Mouse (Mus musculus) WW6 (cell line): ENCODE results near the gene Naa16.
A peak's percentile ranks its signal among the peaks of the same experiment; 100 is the strongest.

Source experiments
- DNase-seq: peaks from one replicate; pipeline ENCODE4 v3.0.0-alpha.2; 2013; ENCODE audit warnings: low read depth, low spot score

The Naa16 gene

DNA sequence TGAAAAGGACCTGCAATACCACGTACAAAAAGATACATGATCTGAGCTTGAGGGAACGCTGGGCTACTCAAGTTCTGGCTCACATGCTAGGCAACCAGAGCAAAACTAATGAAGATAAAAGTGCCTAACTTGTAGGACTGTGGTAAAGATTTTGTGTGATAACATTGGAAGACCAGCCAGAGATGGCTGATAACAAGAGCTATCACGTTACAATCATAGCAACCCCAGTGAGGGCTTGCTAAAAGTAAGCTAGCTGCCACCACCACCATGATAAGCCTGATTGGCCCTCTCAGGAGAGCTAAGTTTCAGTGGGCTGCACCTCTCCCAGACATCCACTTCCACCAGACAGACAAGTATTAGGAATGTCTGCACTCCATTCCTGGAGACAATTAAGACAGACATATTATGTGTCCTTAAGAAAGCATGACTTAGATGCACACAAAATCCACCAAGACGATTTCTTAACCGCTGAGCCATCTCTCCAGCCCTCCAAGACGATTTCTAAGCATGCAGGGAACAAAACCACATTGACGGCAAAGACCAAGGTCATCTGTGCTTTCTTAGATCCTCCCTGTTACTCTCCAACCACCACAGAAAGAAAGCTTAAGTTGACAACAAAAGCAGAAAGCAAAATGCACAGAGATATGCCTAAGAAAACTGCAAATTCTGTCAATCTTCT, 92.1 kb downstream of the Naa16 start:
- DNase-seq: no peak

DNA sequence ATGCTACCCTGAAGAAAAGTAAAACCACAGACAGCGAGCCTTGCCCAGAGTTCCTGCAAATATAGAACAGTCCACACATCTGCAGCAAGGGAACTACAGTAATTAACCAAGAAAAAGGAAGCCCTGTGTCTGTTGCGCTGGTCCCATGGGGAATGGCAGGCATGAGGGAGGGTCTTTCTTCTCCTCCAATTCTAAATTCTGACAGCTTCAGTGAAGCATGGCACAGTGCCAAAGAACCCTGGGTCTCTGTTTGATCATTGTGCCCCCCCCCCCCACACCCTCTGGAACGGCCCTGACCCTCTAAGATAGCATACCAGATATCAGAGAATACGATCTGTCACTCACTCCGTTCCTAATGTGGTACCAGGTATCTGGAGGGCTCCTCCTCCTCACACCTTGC, 93.7 kb downstream of the Naa16 start:
- no peak for DNase-seq

DNA sequence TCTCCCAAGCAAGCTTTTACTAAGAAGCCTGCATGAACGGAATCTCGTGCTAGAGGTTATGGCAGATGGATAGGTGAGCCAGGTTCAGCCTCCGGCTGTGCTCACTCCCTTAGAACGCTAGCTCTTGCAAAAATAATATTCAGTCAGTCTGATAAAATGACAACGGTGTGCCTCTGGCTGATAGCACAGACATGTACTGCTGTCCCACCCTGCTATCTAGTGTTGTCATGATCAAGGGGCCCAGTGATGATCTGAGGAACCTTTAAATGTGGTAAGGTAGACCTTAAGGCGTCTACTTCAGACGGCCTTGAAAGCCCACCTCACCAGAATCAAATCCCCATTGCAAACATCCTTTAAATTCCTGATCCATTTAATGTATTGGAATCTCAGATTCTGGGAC, 94.4 kb downstream of the Naa16 start:
- no peak for DNase-seq

DNA sequence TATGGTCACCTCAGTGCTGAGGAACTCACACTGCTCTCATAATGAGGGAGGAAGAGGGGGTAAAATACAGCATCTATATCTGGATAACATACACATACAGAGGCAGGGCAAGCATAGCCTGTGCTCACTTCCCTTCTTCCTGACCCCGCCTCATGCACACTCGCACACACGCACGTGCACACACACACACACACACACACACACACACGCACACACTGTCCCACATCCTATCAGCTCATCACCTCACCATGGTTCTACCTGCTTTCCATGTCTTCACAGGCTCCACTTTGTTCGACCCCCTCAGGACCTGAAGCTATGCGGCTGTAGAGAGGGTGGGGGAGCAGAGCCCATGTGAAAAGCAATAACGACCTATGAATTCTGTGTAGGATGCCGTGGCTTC, 95.0 kb downstream of the Naa16 start:
- no peak for DNase-seq

DNA sequence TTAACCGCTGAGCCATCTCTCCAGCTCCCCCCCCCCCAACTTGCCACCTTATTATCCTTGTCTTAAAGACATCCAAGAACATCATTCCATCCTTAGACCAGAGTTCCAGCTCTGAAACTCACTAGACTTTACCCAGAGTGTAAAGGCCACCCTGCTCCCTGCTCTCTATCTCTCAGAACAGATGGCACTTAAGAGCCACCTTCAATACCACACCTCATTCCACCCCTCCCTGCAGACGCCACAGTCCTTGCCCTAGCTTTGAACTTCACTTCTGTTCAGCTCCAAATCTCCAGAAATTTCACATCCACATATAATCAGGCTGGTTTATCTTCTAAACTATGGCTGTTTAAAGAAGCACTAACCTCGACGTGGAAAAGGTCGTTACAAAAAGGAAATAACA, 95.6 kb downstream of the Naa16 start:
- DNase-seq: no peak

DNA sequence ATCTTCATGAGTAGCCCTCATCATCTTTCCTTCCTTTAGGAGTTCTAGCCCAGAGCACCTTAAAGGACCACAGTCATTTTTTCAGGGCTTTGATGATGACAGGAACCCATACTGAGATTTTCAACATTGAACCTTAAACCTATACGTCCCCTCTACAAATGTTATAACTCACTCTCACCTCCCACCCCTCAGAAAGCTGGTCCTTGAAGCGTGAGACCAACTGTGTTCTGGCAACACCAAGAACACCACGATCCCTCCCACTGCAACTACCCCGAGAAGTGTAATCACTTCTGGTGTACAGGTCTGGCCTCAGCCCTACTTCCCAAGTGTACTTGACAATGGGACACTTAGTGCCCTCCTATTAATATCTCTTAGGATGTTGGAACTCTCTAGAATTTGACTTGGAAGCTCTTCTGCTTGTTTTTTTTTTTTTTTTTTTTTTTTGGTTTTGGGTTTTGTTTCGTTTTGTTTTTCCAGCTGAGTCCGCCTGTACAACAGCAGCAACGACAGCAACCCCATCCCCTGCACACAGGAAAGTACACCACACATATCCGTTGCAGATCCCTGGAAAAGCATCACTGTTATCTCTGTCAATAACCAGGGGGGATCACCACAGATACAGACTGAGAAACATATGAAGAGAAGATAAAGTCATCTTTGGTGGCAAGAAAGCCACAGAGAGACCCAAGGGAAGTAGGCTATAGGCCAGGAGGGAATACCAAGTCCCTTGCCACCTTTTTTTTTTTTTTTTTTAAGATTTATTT, 96.3 kb downstream of the Naa16 start:
- DNase-seq: no peak

DNA sequence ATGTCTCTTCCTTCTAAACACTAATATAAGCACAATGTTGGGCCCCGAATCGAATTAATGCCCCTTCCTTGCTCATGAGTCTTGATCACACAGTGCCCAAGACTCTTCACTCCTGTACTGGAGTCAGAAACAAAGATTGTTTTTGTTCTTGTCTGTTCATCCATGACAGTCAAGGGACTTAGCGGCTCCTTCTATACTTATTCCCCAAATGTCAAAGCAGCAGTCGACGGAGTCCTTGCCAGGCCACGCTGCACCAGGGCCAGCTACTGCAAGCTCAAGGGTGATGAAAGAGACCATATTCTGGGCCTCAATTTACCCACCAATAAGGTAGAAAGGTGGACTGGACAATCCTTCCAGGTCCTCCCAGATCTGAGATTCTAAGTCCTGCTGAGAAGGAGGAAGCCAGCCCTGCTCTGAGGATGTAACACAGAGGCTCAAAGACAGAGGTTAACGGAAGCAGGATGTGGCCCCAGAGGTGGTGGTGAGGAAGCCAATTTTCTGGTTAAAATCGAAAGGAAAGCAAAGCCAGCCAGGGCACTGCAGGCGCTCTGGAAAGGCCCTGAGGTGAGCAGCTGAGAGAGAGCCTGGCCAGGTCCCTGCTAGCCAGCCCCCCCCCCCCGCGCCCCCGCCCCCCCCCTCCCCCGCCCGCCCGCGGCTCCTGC, 97.3 kb downstream of the Naa16 start:
- DNase-seq: no peak

DNA sequence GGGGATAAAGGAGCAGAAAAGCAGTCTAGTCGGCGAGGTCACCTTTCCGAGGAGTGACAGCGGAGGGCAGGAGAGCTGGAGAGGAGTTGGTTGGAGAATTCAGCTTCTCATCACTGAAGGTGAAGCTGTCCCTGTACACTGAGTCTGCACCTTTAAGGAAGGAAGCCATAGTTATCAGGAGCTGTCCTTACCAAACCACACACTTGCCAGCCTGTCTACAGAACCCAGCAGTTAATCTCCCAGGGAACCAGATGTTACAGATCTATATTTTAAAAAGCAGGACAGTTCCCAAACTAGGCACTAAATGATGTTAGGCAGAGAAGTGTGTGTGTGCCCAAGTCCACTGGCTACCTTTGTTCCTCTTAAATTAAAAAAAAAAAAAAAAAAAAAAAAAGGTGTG, 98.9 kb downstream of the Naa16 start:
- no peak for DNase-seq

DNA sequence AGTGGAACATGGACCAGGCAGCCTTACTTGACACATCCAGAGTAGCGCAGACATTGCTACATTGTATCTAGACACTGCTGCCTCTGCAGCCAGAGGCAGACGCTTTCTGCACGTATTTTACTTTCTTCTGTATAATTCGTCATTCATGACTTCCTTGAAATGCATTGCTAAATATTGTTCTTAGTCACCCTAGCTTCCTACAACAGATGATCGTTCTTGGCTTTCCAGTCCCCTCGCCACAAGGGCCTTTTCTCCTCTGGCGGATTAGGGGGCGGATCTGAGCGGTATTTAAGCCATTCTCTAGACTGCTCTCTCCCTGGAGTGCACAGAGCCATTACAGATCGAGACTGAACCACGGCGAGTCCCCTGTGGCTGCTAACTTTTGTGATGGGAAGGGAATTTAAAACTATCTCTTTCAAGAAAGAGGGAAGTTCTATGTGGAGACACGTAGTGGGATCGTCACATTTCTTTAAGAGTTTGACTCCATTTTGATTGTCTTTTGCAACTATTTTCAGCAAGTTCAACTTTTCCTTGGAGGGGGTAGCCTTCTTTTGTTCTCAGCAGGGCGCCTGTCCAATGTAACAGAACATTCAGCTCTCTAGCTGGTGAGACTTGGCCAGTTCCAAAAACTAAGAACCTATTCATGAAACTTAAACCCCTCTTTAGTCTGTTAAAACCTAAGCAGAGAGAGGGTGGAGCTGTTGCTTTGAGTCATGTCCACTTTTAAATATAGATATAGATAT, 99.7 kb downstream of the Naa16 start:
- DNase-seq: no peak

DNA sequence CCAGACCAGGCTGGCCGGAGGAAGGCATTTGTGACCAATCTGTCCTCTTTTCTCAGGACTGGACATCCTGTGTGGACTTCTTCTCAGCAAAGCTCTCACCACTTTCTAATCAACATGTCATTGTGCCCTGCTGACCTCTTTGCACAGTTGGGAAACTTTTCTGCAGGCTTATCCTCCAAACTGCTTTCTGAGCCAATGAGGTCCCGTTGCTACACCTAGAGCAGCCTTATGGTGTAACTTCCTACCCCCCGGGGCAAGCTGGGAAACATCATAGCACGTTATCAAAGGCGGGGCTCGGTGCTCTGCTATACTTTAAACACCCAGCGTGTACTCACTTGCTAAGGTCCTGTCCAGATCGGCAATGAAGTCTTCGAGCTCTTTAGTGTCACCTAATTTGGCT, 100.7 kb downstream of the Naa16 start:
- DNase-seq: no peak

DNA sequence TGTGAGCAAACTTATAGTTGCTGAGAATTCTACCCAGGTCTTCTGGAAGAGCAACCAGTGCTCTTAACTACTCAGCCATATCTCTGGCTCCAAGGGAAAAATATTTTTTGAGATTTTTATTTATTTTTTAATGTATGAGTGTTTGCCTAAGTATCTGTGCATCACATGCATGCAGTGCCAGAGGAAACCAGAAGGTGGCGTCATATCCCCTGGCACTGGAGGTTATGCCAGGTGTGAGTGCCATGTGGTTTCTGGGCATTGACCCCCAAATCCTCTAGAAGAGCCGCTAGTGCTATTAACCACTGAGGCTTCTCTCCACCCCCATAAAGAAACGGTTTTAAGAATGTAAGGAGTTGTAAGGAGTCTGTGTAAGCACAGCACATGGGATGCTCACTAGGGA, 102.3 kb downstream of the Naa16 start:
- no peak for DNase-seq

DNA sequence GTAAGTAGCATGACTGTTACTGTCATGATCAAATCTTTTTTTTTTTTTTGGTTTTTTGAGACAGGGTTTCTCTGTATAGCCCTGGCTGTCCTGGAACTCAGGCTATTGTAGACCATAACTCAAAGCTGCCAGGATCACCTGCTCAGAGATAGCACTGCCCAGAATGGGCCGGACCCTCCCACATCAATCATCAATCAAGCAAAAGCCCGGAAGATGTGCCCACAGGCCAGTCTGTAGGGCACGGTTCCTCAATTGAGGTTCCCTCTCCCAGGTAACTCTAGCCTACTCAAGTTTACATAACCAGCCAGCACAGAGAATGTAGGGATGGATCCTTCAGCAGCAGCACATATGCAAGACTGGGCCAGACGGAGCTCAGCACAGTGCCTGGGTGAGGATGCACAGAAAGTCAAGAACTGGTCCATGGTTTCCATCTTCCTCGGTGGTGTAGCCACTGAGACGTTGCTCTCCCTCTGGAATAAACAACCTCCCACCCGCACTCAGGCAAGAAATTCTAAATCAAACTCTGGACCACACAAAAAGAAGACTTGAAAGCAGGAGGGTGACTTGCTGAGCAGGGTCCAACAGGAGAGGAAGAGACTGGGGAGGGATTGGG, 103.2 kb downstream of the Naa16 start:
- DNase-seq: no peak

DNA sequence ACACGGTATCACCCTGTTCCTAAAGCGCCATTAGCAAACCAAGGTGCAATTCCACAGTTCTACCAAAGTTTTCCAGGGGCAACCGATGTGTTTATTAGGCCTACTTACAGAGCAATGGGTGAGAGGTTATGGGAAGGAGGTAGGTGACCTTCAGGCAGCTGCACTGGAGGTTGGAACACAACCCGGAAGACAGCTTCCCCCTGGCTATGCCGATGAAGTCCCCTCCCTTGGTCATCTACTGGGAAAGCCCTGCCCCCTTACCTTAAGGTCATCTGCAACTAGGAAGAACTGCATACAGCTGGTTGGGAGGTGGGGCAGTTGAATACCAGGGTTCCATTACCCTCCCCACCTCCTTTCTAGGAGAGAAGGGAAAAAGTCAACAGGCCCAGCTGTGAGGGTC, 105.0 kb downstream of the Naa16 start:
- DNase-seq: no peak

DNA sequence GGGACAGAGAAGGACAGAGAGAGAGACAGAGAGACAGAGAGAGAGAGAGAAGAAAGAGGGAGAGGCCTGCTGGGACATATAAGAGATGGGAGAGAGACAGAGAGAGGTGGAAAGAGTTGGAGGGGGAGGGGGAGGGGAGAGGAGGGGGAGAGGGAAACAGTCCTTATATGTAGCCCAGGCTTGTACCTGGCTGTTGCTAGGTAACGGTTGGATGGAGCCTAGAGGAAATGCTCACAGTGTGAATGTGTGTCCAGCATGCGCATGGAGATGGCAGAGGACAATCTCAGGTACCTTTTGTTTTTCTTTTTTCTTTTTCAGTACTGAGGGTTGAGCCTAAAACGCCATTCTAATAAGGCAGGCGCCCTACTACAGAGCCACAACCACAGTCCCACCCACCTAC, 106.0 kb downstream of the Naa16 start:
- no peak for DNase-seq

DNA sequence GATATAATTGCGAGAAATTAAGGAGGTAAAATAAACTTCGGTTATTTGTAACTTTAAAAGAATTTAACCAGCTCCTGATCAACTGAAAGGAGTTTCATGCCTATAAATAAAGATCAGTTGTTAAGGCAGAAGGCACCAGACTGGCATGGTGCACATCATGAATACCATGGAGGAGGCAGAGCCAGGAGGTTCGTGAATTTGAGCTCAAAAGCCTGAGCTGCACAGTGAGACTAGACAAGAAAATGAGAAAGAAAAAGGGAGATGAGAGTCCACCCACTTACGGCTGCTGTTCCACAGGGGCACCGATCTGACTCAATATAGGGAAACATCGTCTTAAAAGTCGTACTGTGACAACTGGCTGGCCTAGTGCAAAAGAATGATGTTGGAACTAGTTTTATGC, 106.6 kb downstream of the Naa16 start:
- DNase-seq: no peak

DNA sequence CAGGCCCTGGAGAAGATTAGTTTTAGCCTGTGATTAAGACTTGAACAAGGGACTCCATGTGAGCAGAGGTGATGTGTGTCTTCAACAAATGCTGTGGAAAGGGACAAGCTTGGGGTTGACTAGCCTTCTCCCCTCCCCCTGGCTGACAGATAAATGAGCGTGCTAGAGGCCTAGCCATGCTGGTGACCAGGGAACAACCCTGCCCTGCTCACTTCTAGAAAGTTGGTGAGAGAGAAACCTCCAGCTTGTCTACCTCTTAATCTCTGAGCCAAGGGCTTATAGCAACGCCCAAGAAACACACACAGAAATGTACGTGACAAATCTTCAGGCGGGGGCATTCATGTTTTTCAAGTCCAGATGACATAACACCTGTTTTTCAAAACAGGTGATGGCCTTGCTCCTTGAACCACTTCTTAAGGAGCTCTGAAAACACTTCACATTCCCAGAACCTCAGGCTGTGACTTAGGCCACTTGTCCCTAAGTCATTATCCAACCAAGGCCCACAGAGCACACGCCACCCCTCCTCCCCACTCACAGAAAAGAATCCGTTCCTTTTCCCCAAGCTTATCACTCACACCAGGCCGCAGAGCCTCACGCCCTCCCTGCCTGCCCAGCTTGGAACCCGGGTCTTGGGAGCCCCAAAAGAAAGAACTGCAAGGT, 108.6 kb downstream of the Naa16 start:
- DNase-seq: no peak

DNA sequence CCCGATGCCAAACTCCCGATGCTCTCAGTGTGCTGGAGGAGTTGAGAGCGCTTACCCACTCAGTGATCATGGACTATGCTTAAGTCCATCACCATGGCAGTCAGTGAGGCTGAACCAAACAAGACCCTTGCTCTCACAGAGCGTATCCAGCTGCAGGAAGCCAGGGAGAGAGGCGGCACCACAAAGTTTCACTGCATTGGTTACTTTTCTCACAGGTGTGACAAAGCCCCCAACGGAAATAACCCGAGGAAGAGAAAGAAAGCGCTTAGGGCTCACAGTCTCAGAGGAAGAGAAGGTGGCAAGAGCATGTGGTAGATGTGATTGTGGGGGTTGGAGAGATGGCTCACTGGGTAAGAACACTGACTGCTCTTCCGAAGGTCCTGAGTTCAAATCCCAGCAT, 110.1 kb downstream of the Naa16 start:
- no peak for DNase-seq

DNA sequence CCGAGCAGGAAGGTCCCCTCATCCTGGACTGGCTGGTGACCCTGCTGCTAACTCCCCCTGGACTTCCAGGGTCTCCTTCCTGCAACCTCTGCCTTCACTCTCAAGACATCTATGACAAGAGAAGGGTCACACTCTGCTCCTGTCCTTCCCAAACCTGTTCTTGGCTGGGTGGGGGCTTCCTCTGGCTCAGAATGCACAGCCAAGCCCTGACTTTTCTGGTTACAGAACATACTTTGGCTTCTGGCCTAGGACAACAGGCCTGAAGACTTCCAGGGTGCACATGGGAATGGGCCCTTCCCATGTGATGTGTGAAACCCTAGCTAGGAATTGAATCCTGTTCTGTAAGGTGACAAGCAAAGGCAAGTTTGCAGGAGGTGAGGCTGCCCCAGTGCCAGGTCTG, 111.1 kb downstream of the Naa16 start:
- DNase-seq: no peak

DNA sequence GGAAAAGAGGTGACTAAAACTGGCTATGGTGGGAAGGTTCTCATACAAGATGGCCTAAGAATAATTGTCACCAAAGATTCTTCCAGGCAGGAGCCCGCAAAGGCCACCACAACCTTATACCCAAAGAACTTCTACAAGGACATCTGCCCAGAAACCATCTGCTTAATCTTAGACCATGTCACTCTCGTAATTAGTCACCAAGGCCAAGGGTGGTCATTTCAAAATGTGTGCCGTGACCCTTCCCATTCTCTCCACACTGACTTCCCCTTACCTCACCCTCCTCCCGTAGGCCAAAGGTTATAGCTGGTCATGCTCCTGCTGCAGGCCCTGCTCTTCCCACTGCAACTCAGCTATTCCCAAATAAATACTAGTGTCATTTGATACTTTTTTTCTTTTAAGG, 111.7 kb downstream of the Naa16 start:
- DNase-seq: no peak

DNA sequence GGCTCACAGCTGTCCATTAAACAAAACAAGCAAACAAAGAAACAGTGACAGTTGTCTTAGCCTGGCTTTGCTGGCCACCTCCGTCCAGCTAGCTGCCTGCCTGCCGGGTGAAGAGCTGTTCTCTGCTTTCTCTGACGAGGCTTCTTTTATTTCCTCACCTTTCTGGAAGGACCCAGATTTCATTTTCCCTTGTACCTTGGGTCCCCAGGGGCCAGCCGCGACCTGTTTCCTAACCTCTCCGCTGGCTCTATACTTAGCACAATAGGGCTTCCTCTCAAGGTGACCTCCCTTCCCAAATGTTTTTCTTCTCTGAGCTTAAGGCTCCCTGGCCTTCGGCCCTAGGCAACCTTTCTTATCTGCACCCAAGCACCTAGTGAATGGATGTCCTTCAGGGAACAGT, 112.7 kb downstream of the Naa16 start:
- DNase-seq: no peak

DNA sequence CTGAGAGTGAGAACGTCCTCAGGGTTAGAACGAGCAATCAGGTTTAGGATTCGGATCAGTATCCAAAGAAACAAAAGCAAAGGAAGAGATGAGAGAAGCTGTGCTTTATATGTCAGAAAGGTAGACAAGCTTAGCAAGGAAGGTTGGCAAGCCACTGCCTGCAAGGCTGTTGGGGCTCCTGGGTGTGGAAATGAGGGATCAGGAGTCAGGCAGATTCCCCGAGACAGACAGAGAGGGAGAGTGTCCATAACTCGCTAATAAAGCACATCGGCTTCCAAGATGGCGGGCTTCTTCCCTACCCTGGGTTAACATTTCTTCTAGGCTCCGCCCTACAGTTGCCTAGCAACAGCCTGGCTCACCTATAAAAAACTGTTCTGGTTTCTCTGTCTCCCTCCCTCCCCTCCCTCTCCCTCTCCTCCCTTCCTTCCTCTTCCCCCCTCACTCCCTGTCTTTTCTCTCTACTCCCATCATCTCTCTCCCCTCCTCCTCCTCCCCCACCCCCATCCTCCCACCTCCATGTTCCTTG, 114.6 kb downstream of the Naa16 start:
- peak; percentile 47 for DNase-seq
